Mouse (Mus musculus) spleen, adult 18-20 months (tissue): ENCODE measurements around the gene Fam13c.
A peak's percentile ranks its signal among the peaks of the same experiment; 100 is the strongest.

Source experiments
- DNase-seq, 2 experiments: peaks; one replicate each; pipeline ENCODE4 v3.0.0; 2022; ENCODE audit warnings: mixed read lengths in 2 of 2

Gene Fam13c

GRCm38 (mm10) chr10:70521379-70521778 is 81.1 kb downstream of the Fam13c start:
- no peak for DNase-seq

- no peak for DNase-seq
Measured at GRCm38 (mm10) chr10:70530185-70530823, 90.0 kb downstream of the Fam13c start.

- DNase-seq: no peak
Measured at GRCm38 (mm10) chr10:70532249-70532648, 92.0 kb downstream of the Fam13c start.

- DNase-seq: no peak
Measured at GRCm38 (mm10) chr10:70533301-70533781, 93.1 kb downstream of the Fam13c start.

GRCm38 (mm10) chr10:70533986-70534385 is 93.7 kb downstream of the Fam13c start:
- no peak for DNase-seq

- DNase-seq: no peak
Measured at GRCm38 (mm10) chr10:70534571-70534970, 94.3 kb downstream of the Fam13c start.

- DNase-seq: no peak
Measured at GRCm38 (mm10) chr10:70535401-70535800, 95.1 kb downstream of the Fam13c start.

- DNase-seq: no peak
Measured at GRCm38 (mm10) chr10:70537694-70538093, 97.4 kb downstream of the Fam13c start.

GRCm38 (mm10) chr10:70539251-70539650 is 99.0 kb downstream of the Fam13c start:
- DNase-seq: no peak

GRCm38 (mm10) chr10:70540456-70541195 is 100.3 kb downstream of the Fam13c start:
- no peak for DNase-seq

- DNase-seq: no peak
Measured at GRCm38 (mm10) chr10:70542857-70543256, 102.6 kb downstream of the Fam13c start.

- DNase-seq: no peak
Measured at GRCm38 (mm10) chr10:70552531-70552930, 112.2 kb downstream of the Fam13c start.

GRCm38 (mm10) chr10:70563636-70564035 is 123.4 kb downstream of the Fam13c start:
- peak in 1 of 2 experiments; percentile 16 for DNase-seq

GRCm38 (mm10) chr10:70581556-70582211 is 141.4 kb downstream of the Fam13c start:
- no peak for DNase-seq

GRCm38 (mm10) chr10:70584171-70584570 is 143.9 kb downstream of the Fam13c start:
- DNase-seq: no peak

GRCm38 (mm10) chr10:70586876-70587405 is 146.7 kb downstream of the Fam13c start:
- DNase-seq: no peak

- DNase-seq: no peak
Measured at GRCm38 (mm10) chr10:70594007-70594406, 153.7 kb downstream of the Fam13c start.

- DNase-seq: no peak
Measured at GRCm38 (mm10) chr10:70598081-70598515, 157.8 kb downstream of the Fam13c start.

GRCm38 (mm10) chr10:70598516-70599125 is 158.3 kb downstream of the Fam13c start:
- DNase-seq: no peak

- DNase-seq: no peak
Measured at GRCm38 (mm10) chr10:70599126-70599924, 159.0 kb downstream of the Fam13c start.

- DNase-seq: no peak
Measured at GRCm38 (mm10) chr10:70599925-70600305, 159.6 kb downstream of the Fam13c start.
